Mouse (Mus musculus): ENCODE results near the gene Eml1. TPM values are rescaled to one million over a fixed set of nuclear protein-coding genes. Genes with fewer than 3 reads are reported as not detected.

The Eml1 gene
- polyA plus RNA-seq, 1 experiment = 0.38 TPM

- Histone ChIP-seq H3K4me1 (ENCODE audit: control insufficient read depth, insufficient read depth, low read length) (peaks cover 8% of the 10 kb centered on the region; the same call in 1 of the 2 replicates), H3K27ac (ENCODE audit: insufficient read depth, low read depth, low read length) (no peak overlapping the region), H3K4me3 (ENCODE audit: insufficient read depth, low read length) (no peak overlapping the region)
- no peak for TF ChIP-seq POLR2A (IDR thresholded peaks at IDR 0.05; ENCODE audit: borderline replicate concordance, low read depth, low read length)
- TF ChIP-seq CTCF (IDR thresholded peaks at IDR 0.05; ENCODE audit: low read depth, low read length) = no peak
These were observed 79.2 kb downstream of the Eml1 start for GRCm38 (mm10) chr12:108449935-108450334.

- Histone ChIP-seq H3K4me3 (ENCODE audit: insufficient read depth, low read length) (no peak overlapping the region), H3K27ac (ENCODE audit: insufficient read depth, low read depth, low read length) (no peak overlapping the region), H3K4me1 (ENCODE audit: control insufficient read depth, insufficient read depth, low read length) (peaks cover 8% of the 10 kb centered on the region; the same call in 1 of the 2 replicates)
- TF ChIP-seq POLR2A (IDR thresholded peaks at IDR 0.05; ENCODE audit: borderline replicate concordance, low read depth, low read length) (no peak), CTCF (IDR thresholded peaks at IDR 0.05; ENCODE audit: low read depth, low read length) (no peak)
These were observed 79.8 kb downstream of the Eml1 start for GRCm38 (mm10) chr12:108450546-108450945.

GRCm38 (mm10) chr12:108452151-108452874 is 81.6 kb downstream of the Eml1 start:
- TF ChIP-seq POLR2A (IDR thresholded peaks at IDR 0.05; ENCODE audit: borderline replicate concordance, low read depth, low read length) = no peak
- no peak for TF ChIP-seq CTCF (IDR thresholded peaks at IDR 0.05; ENCODE audit: low read depth, low read length)
- H3K4me3 ChIP-seq (ENCODE audit: insufficient read depth, low read length) = no peak overlapping the region
- H3K4me1 ChIP-seq (ENCODE audit: control insufficient read depth, insufficient read depth, low read length) = peaks cover 8% of the 10 kb centered on the region; the same call in 1 of the 2 replicates
- no peak overlapping the region for H3K27ac ChIP-seq (ENCODE audit: insufficient read depth, low read depth, low read length)

GRCm38 (mm10) chr12:108453561-108454044 is 82.8 kb downstream of the Eml1 start:
- Histone ChIP-seq H3K4me1 (ENCODE audit: control insufficient read depth, insufficient read depth, low read length) (peaks cover 8% of the 10 kb centered on the region; the same call in 1 of the 2 replicates), H3K4me3 (ENCODE audit: insufficient read depth, low read length) (no peak overlapping the region), H3K27ac (ENCODE audit: insufficient read depth, low read depth, low read length) (no peak overlapping the region)
- TF ChIP-seq CTCF (IDR thresholded peaks at IDR 0.05; ENCODE audit: low read depth, low read length) (no peak), POLR2A (IDR thresholded peaks at IDR 0.05; ENCODE audit: borderline replicate concordance, low read depth, low read length) (no peak)

- H3K4me3 ChIP-seq (ENCODE audit: insufficient read depth, low read length) = no peak overlapping the region
- no peak overlapping the region for H3K27ac ChIP-seq (ENCODE audit: insufficient read depth, low read depth, low read length)
- peaks cover 8% of the 10 kb centered on the region; the same call in 1 of the 2 replicates for H3K4me1 ChIP-seq (ENCODE audit: control insufficient read depth, insufficient read depth, low read length)
- TF ChIP-seq CTCF (IDR thresholded peaks at IDR 0.05; ENCODE audit: low read depth, low read length) (no peak), POLR2A (IDR thresholded peaks at IDR 0.05; ENCODE audit: borderline replicate concordance, low read depth, low read length) (no peak)
These were observed 84.2 kb downstream of the Eml1 start for GRCm38 (mm10) chr12:108455004-108455403.

GRCm38 (mm10) chr12:108472898-108473297 is 102.1 kb downstream of the Eml1 start:
- TF ChIP-seq CTCF (IDR thresholded peaks at IDR 0.05; ENCODE audit: low read depth, low read length) (no peak), POLR2A (IDR thresholded peaks at IDR 0.05; ENCODE audit: borderline replicate concordance, low read depth, low read length) (no peak)
- Histone ChIP-seq H3K4me3 (ENCODE audit: insufficient read depth, low read length) (no peak overlapping the region), H3K4me1 (ENCODE audit: control insufficient read depth, insufficient read depth, low read length) (no peaks in the 10 kb centered on the region), H3K27ac (ENCODE audit: insufficient read depth, low read depth, low read length) (no peak overlapping the region)

GRCm38 (mm10) chr12:108474440-108474839 is 103.7 kb downstream of the Eml1 start:
- TF ChIP-seq CTCF (IDR thresholded peaks at IDR 0.05; ENCODE audit: low read depth, low read length) (no peak), POLR2A (IDR thresholded peaks at IDR 0.05; ENCODE audit: borderline replicate concordance, low read depth, low read length) (no peak)
- Histone ChIP-seq H3K27ac (ENCODE audit: insufficient read depth, low read depth, low read length) (no peak overlapping the region), H3K4me1 (ENCODE audit: control insufficient read depth, insufficient read depth, low read length) (no peaks in the 10 kb centered on the region), H3K4me3 (ENCODE audit: insufficient read depth, low read length) (no peak overlapping the region)

- Histone ChIP-seq H3K27ac (ENCODE audit: insufficient read depth, low read depth, low read length) (no peak overlapping the region), H3K4me1 (ENCODE audit: control insufficient read depth, insufficient read depth, low read length) (no peaks in the 10 kb centered on the region), H3K4me3 (ENCODE audit: insufficient read depth, low read length) (no peak overlapping the region)
- no peak for TF ChIP-seq CTCF (IDR thresholded peaks at IDR 0.05; ENCODE audit: low read depth, low read length)
- TF ChIP-seq POLR2A (IDR thresholded peaks at IDR 0.05; ENCODE audit: borderline replicate concordance, low read depth, low read length) = no peak
These were observed 108.0 kb downstream of the Eml1 start for GRCm38 (mm10) chr12:108478714-108479113.

GRCm38 (mm10) chr12:108480704-108481365 is 110.1 kb downstream of the Eml1 start:
- no peak for TF ChIP-seq POLR2A (IDR thresholded peaks at IDR 0.05; ENCODE audit: borderline replicate concordance, low read depth, low read length)
- no peak for TF ChIP-seq CTCF (IDR thresholded peaks at IDR 0.05; ENCODE audit: low read depth, low read length)
- Histone ChIP-seq H3K4me3 (ENCODE audit: insufficient read depth, low read length) (no peak overlapping the region), H3K4me1 (ENCODE audit: control insufficient read depth, insufficient read depth, low read length) (no peaks in the 10 kb centered on the region), H3K27ac (ENCODE audit: insufficient read depth, low read depth, low read length) (no peak overlapping the region)

- Histone ChIP-seq H3K4me1 (ENCODE audit: control insufficient read depth, insufficient read depth, low read length) (no peaks in the 10 kb centered on the region), H3K27ac (ENCODE audit: insufficient read depth, low read depth, low read length) (no peak overlapping the region)
These were observed 118.3 kb downstream of the Eml1 start for GRCm38 (mm10) chr12:108489076-108489475.

More at GRCm38 (mm10) chr12:108489076-108489475, 118.3 kb downstream of the Eml1 start:
- no peak overlapping the region for H3K4me3 ChIP-seq (ENCODE audit: insufficient read depth, low read length)
- TF ChIP-seq CTCF (IDR thresholded peaks at IDR 0.05; ENCODE audit: low read depth, low read length) (no peak), POLR2A (IDR thresholded peaks at IDR 0.05; ENCODE audit: borderline replicate concordance, low read depth, low read length) (no peak)
